Mouse (Mus musculus) thymus, postnatal 4 days (tissue): ENCODE results near the gene Rhoa.

Experiments
- DNase-seq: peaks from one replicate; pipeline ENCODE4 v3.0.0; 2021

Gene Rhoa

GRCm38 (mm10) chr9:108341801-108342200 lies 35.9 kb downstream of the Rhoa start:
- DNase-seq: no peak

- no peak for DNase-seq
These were observed 36.4 kb downstream of the Rhoa start for GRCm38 (mm10) chr9:108342301-108342831.

GRCm38 (mm10) chr9:108343331-108343730 lies 37.4 kb downstream of the Rhoa start:
- DNase-seq: no peak

- DNase-seq: no peak
These were observed 37.9 kb downstream of the Rhoa start for GRCm38 (mm10) chr9:108343835-108344234.

GRCm38 (mm10) chr9:108344471-108344870 lies 38.5 kb downstream of the Rhoa start:
- no peak for DNase-seq

- DNase-seq: no peak
These were observed 41.1 kb downstream of the Rhoa start for GRCm38 (mm10) chr9:108347024-108347423.

- peak; percentile 88 for DNase-seq
These were observed 41.8 kb downstream of the Rhoa start, which contains the start of gene Usp4 for GRCm38 (mm10) chr9:108347540-108348289. TSS of gene Usp4 (plus strand) at chr9:108347853.

GRCm38 (mm10) chr9:108348290-108348680 lies 42.4 kb downstream of the Rhoa start:
- DNase-seq: no peak

GRCm38 (mm10) chr9:108349727-108350126 lies 43.8 kb downstream of the Rhoa start:
- DNase-seq: no peak

GRCm38 (mm10) chr9:108378234-108378633 lies 72.3 kb downstream of the Rhoa start:
- no peak for DNase-seq

- DNase-seq: no peak
These were observed 72.8 kb downstream of the Rhoa start for GRCm38 (mm10) chr9:108378736-108379135.

GRCm38 (mm10) chr9:108379294-108379693 lies 73.4 kb downstream of the Rhoa start:
- no peak for DNase-seq

- DNase-seq: no peak
These were observed 75.5 kb downstream of the Rhoa start for GRCm38 (mm10) chr9:108381382-108381781.

- DNase-seq: no peak
These were observed 79.1 kb downstream of the Rhoa start for GRCm38 (mm10) chr9:108385006-108385405.

- no peak for DNase-seq
These were observed 80.9 kb downstream of the Rhoa start for GRCm38 (mm10) chr9:108386816-108387215.
